Mouse (Mus musculus) heart, adult 8-10 months (tissue): ENCODE data around the gene Gadd45b. TPM values are rescaled to one million over a fixed set of nuclear protein-coding genes. Genes with fewer than 3 reads are reported as not detected.

Source experiments
- DNase-seq: peaks from one replicate; pipeline ENCODE4 v3.0.0; 2022; ENCODE audit warnings: low spot score
- total RNA-seq, 4 experiments: library from RNA; stranded (reverse); gene quantifications; 2 replicates each; pipeline ENCODE4 v1.2.4; 2022

The Gadd45b gene
- 10 to 100 TPM in 2 of 4 experiments, 1 to 10 TPM in 2; 5.0 to 18.1 (median 12.0) TPM for total RNA-seq

- DNase-seq: peak; percentile 98
Observed at GRCm38 (mm10) chr10:80929299-80930226, at the start of gene Gadd45b. TSS of gene Gadd45b (plus strand) at chr10:80930073.

GRCm38 (mm10) chr10:80880131-80880641, 49.7 kb upstream of the Gadd45b start:
- DNase-seq: peak; percentile 47

- no peak for DNase-seq
Observed at GRCm38 (mm10) chr10:80880901-80881300, 49.0 kb upstream of the Gadd45b start.

- DNase-seq: peak; percentile 65
Observed at GRCm38 (mm10) chr10:80881301-80881700, 48.6 kb upstream of the Gadd45b start.

GRCm38 (mm10) chr10:80887181-80887580, 42.7 kb upstream of the Gadd45b start:
- DNase-seq: peak; percentile 76

- DNase-seq: no peak
Observed at GRCm38 (mm10) chr10:80895100-80895499, 34.8 kb upstream of the Gadd45b start.

GRCm38 (mm10) chr10:80895697-80896096, 34.2 kb upstream of the Gadd45b start:
- no peak for DNase-seq

- no peak for DNase-seq
Observed at GRCm38 (mm10) chr10:80896581-80897485, 33.0 kb upstream of the Gadd45b start.

- no peak for DNase-seq
Observed at GRCm38 (mm10) chr10:80897861-80898510, 31.9 kb upstream of the Gadd45b start.

GRCm38 (mm10) chr10:80899074-80899473, 30.8 kb upstream of the Gadd45b start:
- DNase-seq: no peak

GRCm38 (mm10) chr10:80899591-80900317, 30.1 kb upstream of the Gadd45b start:
- DNase-seq: no peak

- peak; percentile 99 for DNase-seq
Observed at GRCm38 (mm10) chr10:80900318-80901247, 29.3 kb upstream of the Gadd45b start, which contains the start of gene Timm13. TSS of gene Timm13 (minus strand) at chr10:80900969.

GRCm38 (mm10) chr10:80901409-80902272, 28.2 kb upstream of the Gadd45b start:
- no peak for DNase-seq

GRCm38 (mm10) chr10:80902273-80902940, 27.5 kb upstream of the Gadd45b start:
- no peak for DNase-seq

GRCm38 (mm10) chr10:80903282-80903681, 26.6 kb upstream of the Gadd45b start:
- no peak for DNase-seq

- DNase-seq: no peak
Observed at GRCm38 (mm10) chr10:80904004-80904693, 25.7 kb upstream of the Gadd45b start.

- DNase-seq: no peak
Observed at GRCm38 (mm10) chr10:80904709-80905108, 25.2 kb upstream of the Gadd45b start.
